Mouse (Mus musculus): ENCODE measurements around the gene Med27.

Gene Med27

DNA sequence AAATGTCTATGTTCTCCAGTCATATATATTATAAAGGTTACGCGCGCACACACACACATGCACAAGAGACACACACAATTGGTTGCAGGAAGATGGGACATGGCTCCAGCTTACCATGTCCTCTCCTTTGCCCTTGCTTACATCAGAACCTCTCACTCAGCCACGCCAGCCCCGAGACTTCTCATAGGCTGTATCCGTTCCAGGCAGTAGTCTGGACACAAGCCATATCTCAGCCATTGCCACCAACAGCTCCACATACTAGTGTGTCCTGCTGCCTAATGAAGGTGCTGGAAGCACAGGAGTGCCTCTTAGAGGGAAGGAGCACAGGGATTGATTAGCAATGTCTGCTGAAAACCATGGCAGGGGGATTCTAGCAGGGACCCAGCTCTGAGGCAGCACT lies 211.9 kb downstream of the Med27 start:
- no peak for DNase-seq (ENCODE audit: low read depth in 2 of 2, low spot score in 2 of 2)

DNA sequence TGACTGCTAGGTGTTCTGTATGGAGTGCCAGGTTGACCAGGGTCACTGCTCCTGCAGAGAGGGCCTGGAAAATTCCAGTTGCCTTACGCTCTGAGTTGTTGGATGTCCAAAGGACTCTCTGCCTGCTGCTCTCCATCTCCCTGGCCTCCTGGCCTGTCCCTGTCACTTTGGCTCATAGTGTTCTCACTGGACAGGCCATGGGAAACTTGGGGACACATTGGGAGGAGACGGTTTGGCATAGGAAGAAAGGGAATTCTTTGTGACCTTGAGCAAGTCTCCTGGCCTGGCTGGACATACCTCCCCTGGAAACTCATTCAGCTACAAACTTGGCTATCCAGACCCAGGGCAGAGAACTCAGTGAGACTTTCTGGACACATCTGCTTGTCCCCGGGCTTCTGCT lies 213.3 kb downstream of the Med27 start:
- no peak for DNase-seq (ENCODE audit: low read depth in 2 of 2, low spot score in 2 of 2)

DNA sequence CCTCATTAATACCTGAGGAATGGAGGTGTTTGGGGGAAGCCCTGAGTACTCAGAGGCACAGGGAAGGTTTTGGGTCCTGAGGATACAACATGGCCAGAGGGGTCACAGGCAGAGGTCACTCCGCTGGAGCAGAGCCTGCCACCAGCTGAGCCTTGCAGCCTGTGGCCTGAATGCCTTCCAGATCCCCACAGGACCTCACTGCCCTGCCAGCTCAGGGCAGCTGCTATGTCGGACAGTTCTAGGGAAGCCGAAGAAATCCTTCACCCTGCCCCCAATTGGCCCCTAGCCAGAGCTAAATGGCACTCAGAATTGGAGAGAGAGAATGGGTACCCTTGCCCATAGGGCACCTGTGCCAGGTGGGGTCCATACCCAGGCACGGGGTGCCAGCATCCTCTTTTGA lies 214.8 kb downstream of the Med27 start:
- no peak for DNase-seq (ENCODE audit: low read depth in 2 of 2, low spot score in 2 of 2)

DNA sequence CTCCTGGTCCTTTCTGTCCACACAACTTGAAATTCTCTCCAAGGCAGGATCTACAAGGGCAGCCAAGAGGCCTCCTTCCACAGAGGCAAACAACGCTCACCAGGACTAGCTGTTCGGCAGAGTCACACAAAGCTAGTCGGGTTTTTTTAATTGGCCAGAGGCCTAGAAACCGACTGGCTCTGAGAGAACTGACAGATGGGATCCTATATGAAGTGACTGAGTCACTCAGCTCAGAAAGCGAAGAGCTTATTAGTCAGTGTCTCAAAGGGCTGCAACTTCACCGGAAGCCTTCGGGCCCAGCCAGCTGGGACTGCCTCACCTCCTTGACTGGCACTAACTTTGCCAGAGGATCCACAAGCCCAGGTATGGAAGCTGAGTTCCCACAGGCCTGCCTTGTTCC lies 217.4 kb downstream of the Med27 start:
- DNase-seq (ENCODE audit: low read depth in 2 of 2, low spot score in 2 of 2): no peak

DNA sequence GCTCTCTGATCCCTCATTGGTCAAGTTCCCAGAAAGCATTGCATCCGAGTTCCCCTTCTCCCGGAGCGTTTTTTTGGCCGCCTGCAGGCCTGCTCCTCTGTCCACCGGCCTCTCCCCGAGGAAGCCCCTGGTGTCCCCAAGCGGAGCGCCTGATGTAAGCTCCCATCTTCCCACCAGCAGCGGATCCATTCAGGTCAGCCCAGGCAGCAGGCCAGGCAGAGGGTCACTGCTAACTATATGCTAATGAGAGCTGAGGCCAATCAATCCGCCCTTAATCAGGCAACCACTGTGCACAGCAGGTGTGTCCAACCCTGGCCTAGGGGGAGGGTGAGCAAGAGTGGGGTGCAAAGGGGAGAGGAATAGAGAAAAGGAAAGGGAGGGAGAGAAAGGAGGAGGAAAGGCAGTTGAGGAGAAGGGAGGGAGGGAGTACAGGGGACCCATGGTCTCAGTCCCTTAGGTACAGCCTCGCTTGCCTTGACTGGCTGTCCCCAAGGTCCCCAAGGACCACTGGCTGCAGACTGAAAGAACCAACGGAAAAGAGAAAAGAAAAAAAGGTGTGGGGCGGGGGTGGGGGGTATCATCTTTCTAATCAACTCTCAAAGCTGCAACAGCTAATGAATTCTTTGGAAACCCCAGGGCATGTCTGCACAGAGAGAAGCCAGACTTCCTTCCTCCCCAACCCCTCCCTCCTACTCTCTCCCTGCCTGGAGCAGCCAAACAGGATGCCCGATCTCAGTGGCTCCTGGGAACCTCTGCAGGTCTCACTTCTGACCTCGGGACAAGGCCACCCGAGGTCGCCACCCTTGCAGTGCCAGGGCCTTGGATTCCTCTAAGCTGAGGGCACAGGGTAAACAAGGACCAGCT lies 219.2 kb downstream of the Med27 start:
- no peak for DNase-seq (ENCODE audit: low read depth in 2 of 2, low spot score in 2 of 2)

DNA sequence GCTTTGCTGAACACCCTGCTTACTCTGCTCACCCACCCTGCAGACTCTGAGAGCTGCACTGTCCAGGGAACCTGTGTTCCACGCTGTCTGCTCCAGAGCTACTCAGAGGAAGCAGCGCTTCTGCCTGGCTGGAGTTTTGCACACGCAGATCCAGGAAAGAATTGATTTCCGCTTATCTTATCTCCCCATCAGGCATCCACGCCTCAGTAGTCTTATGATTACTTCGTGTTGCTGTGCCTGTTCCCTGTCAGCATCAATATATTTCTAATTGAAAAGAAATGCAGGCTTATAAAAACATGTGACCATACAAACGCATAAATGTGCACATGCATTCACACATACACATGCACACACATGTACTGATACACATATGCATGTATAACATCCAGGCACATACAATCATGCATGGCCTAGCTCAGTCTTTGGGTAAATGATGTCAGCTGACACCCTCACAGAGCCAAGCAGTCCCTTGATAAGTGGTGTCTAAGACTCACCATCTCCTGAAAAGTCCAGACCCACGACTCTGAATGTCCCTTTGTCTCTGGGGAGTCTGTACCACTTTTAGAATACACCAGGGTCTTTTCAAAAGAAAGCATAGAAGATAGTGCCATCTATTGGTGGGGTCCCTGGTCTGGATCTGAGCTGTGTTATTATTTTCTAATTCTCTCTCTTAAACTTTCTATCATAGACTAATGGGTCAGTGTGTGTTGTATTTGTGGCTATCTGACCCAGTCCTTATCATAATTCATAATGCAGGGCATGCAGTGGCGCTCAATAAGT lies 225.5 kb downstream of the Med27 start:
- no peak for DNase-seq (ENCODE audit: low read depth in 2 of 2, low spot score in 2 of 2)

DNA sequence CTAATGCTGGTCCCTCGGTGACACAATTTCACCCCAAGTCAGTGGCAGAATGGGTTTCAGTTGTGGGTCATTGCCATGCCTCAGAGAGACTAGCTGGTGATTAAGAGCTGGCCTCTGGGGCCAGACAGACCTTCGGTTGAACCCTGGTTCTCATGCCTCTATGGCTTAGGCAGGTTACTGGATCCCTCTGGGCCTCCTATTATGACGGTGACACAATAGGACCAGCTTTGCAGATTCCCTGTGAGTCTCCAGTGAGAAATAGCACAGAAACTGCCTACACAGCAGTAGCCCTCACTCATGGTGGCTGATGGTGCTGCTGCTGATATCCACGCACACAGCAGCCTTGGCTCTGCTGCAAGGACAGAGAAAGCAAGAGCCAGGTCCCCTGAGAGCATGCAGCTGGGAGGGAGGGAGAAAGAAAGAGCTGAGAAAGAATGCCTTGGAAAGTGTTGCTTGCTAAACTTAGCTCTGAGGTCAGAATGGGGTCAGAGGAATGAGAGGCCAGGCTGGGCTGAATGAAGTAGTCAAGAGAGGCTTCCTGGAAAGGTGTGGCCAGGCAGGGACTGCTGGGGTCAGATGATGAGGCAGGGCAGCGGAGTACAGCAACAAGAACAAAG lies 226.3 kb downstream of the Med27 start:
- no peak for DNase-seq (ENCODE audit: low read depth in 2 of 2, low spot score in 2 of 2)

DNA sequence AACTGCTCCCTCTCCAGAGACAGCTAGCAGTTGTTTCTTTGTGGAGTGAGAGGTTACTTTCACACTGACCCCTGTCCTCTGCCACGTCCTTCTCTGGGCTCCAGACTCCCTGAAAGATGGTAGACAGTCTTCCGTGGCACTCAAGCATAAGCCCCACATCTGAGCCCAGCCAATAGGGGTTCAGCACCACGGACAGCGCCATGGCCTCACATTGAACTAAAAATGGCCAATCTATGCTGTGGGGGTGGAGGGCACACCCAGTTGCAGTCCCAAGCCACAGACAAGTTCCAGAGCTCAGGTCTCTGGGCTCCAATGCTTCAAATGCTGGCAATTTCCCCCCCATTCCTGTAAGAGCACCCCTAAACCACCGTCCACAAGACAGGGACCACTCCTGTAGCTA lies 227.0 kb downstream of the Med27 start:
- no peak for DNase-seq (ENCODE audit: low read depth in 2 of 2, low spot score in 2 of 2)

DNA sequence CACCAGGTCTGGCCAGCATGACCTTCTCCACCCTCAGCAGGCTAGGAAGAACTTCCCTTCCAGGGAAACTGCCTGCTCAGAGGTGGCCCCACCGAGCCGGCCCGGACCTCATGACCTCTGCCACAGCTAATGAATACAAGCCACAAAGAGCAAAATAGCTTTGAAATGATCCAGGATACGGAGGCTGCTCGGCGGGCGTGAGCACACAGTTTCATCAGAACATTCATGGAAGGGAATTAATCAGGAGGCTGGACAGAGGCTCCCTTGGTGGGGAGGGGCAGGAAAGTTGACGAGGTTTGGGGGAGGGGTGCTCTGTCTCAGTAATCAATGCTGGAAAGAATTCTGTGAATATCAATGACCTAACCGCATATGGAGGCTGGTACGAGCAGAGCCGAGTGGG lies 227.6 kb downstream of the Med27 start:
- DNase-seq (ENCODE audit: low read depth in 2 of 2, low spot score in 2 of 2): no peak

Data from CD8-positive naive resting alpha-beta T cell, adult 2 months (primary cell).